Mouse (Mus musculus) limb, embryonic 14.5 days (tissue): ENCODE measurements around the gene Nmrk1. TPM values are rescaled to one million over a fixed set of nuclear protein-coding genes. Genes with fewer than 3 reads are reported as not detected.

Experiments used
- ATAC-seq: fragments of 200-750 bp; cut with Nextera tagmentation; 2 replicates; pipeline ENCODE4 v1.8.0; 2017; ENCODE audit warnings: low read depth, moderate number of reproducible peaks, moderate TSS enrichment; ENCODE audit not compliant: low FRiP score
- DNase-seq: peaks from one replicate; pipeline ENCODE4 v3.0.0-alpha.2; 2015; ENCODE audit warnings: low spot score
- H3K27ac ChIP-seq: fragments of 300-500 bp; sonication (generic); replicated peaks from 2 replicates; pipeline ENCODE4 v1.5.1; 2014; ENCODE audit warnings: low read depth, mild to moderate bottlenecking, low read length, moderate library complexity, mixed read lengths
- H3K27me3 ChIP-seq: fragments of 300-500 bp; sonication (generic); 2 replicates; pipeline ENCODE4 v1.6.1; 2014; ENCODE audit warnings: low read length, mixed read lengths; ENCODE audit not compliant: control insufficient read depth, insufficient read depth
- H3K36me3 ChIP-seq: fragments of 300-500 bp; sonication (generic); 2 replicates; pipeline ENCODE4 v1.6.1; 2014; ENCODE audit warnings: mild to moderate bottlenecking, low read length, moderate library complexity, mixed read lengths; ENCODE audit not compliant: control insufficient read depth, insufficient read depth
- H3K4me1 ChIP-seq: fragments of 300-500 bp; sonication (generic); 2 replicates; pipeline ENCODE4 v1.6.1; 2014; ENCODE audit warnings: antibody characterized with exemption, low read length, mixed read lengths; ENCODE audit not compliant: control insufficient read depth, insufficient read depth
- H3K4me2 ChIP-seq: fragments of 300-500 bp; sonication (generic); replicated peaks from 2 replicates; pipeline ENCODE4 v1.6.1; 2014; ENCODE audit warnings: low read depth, mild to moderate bottlenecking, low read length, moderate library complexity; ENCODE audit not compliant: severe bottlenecking
- H3K4me3 ChIP-seq: fragments of 300-500 bp; sonication (generic); replicated peaks from 2 replicates; pipeline ENCODE4 v1.5.1; 2014; ENCODE audit warnings: low read length
- H3K9ac ChIP-seq: fragments of 300-500 bp; sonication (generic); 2 replicates; pipeline ENCODE4 v1.6.1; 2014; ENCODE audit warnings: mild to moderate bottlenecking, low read depth, low read length, moderate library complexity; ENCODE audit not compliant: severe bottlenecking
- H3K9me3 ChIP-seq: fragments of 300-500 bp; sonication (generic); 2 replicates; pipeline ENCODE4 v1.6.1; 2016; ENCODE audit warnings: low read length; ENCODE audit not compliant: control insufficient read depth
- POLR2A ChIP-seq: fragments of 200-500 bp; IDR thresholded peaks from 2 replicates; pipeline ENCODE4 v1.8.0; 2012; ENCODE audit warnings: inconsistent platforms, mild to moderate bottlenecking, moderate library complexity, borderline replicate concordance; ENCODE audit not compliant: insufficient read depth, insufficient read length; ENCODE audit errors: extremely low read depth
- WGBS: fragments of 180-500 bp; shearing (Covaris S2); extraction: QIAGEN DNeasy Blood & Tissue Kit; methylation state at CpG from one replicate; pipeline ENCODE4 v1.1.7; 2014; 5-methylcytosine and 5-hydroxymethylcytosine counted together
- polyA plus RNA-seq, 2 experiments: library from polyadenylated mRNA; depleted of rRNA in 1 of 2; stranded (reverse) in 1 of 2; unstranded in 1 of 2; fragments of >200 nt; fragmentation: Nextera tagmentation in 1 of 2; extraction: Ambion mirVana in 1 of 2; gene quantifications; 2 replicates each; pipeline versions ENCODE4 v1.2.1 to v1.2.3; 2012 to 2014

Gene Nmrk1
- polyA plus RNA-seq, 2 experiments = 12.4 to 13.6 TPM

- Histone ChIP-seq H3K36me3 (no peaks in the 10 kb centered on the region), H3K4me3 (no peak overlapping the region), H3K9me3 (no peaks in the 10 kb centered on the region), H3K27ac (no peak overlapping the region), H3K4me1 (no peaks in the 10 kb centered on the region), H3K27me3 (no peaks in the 10 kb centered on the region), H3K9ac (no peak overlapping the region), H3K4me2 (no peak overlapping the region)
- TF ChIP-seq POLR2A = no peak
- ATAC-seq (no peak), DNase-seq (no peak)
- 61% methylated on average over 4 of the region's 4 CpGs for WGBS
These were observed 26.7 kb downstream of the Nmrk1 start for GRCm38 (mm10) chr19:18658473-18658872.

DNA sequence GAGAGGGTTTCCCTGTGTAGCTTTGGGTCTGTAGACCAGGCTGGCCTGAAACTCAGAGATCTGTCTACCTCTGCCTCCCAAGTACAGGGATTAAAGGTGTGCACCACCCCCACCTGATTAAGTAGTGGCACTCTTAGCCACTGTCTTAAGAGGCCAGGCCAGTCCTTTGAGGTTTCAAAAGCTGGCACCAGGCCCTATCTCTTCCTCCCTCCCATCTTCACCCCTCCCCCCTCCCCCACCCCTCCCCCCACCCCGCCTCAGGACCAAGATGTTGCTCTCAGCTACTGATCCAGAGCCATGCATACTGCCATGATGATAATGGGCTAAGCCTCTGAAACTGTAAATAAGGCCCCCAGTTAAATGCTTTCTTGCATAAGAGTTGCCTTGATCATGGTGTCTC, 27.6 kb downstream of the Nmrk1 start:
- no peak overlapping the region for H3K4me3 ChIP-seq
- H3K36me3 ChIP-seq = no peaks in the 10 kb centered on the region
- no peak overlapping the region for H3K9ac ChIP-seq
- ATAC-seq = no peak
- H3K27ac ChIP-seq = no peak overlapping the region
- no CpG with 5 or more reads among the region's 1 CpGs for WGBS
- no peaks in the 10 kb centered on the region for H3K27me3 ChIP-seq
- H3K9me3 ChIP-seq = no peaks in the 10 kb centered on the region
- no peak overlapping the region for H3K4me2 ChIP-seq
- no peaks in the 10 kb centered on the region for H3K4me1 ChIP-seq
- DNase-seq = no peak
- no peak for TF ChIP-seq POLR2A

DNA sequence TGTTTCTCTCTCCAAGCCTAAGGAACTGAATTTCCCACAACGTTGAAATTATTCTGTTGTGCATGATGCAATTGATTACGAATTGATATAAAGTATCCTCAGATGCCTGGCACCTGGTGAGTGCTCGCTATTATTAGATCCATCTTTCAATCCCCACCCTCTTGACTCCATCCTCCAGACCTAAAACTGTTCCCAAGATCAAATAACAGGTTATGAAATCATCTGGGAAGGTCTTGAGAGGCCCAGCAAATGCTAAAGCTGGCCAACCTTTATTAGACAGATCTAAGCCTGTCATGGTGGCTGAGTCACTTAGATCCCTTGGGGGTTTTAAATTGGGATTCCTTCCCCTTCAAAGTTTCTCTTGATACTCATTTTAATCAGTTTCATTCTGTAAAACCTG, 28.7 kb downstream of the Nmrk1 start:
- no peak overlapping the region for H3K9ac ChIP-seq
- WGBS = 81% methylated on average over 3 of the region's 3 CpGs
- H3K4me2 ChIP-seq = no peak overlapping the region

DNA sequence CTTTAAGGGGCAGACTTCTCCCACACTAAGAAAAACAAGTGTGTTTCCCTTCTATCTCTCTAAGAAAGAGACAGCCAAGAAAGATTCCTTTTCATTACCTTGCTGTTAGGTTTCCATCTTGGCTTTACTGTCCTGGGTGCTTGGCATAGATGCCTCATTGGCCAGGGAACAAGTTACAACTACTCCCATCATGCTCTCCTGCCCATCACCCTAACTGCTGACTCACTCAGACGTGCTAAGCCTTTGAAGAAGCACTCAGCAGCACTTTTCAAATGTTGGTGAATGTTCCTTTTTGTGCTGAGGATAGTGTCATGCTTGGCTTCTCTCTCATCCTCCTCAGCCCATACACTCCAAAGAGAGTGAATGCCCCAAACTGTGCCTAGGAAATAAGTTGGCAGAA, 29.9 kb downstream of the Nmrk1 start:
- 52% methylated on average over 1 of the region's 1 CpGs for WGBS
- H3K9ac ChIP-seq = no peak overlapping the region
- no peak for ATAC-seq
- no peak overlapping the region for H3K27ac ChIP-seq
- no peak overlapping the region for H3K4me3 ChIP-seq
- no peaks in the 10 kb centered on the region for H3K27me3 ChIP-seq
- no peaks in the 10 kb centered on the region for H3K9me3 ChIP-seq
- DNase-seq = no peak
- H3K4me1 ChIP-seq = no peaks in the 10 kb centered on the region
- H3K4me2 ChIP-seq = no peak overlapping the region
- no peak for TF ChIP-seq POLR2A
- no peaks in the 10 kb centered on the region for H3K36me3 ChIP-seq

More for the DNA sequence above, 28.7 kb downstream of the Nmrk1 start:
- Histone ChIP-seq H3K27ac (no peak overlapping the region), H3K27me3 (no peaks in the 10 kb centered on the region), H3K9me3 (no peaks in the 10 kb centered on the region), H3K4me3 (no peak overlapping the region), H3K4me1 (no peaks in the 10 kb centered on the region), H3K36me3 (no peaks in the 10 kb centered on the region)
- TF ChIP-seq POLR2A = no peak
- ATAC-seq = no peak
- DNase-seq = no peak

GRCm38 (mm10) chr19:18663904-18664303, 32.2 kb downstream of the Nmrk1 start:
- Histone ChIP-seq H3K27ac (no peak overlapping the region), H3K4me1 (no peaks in the 10 kb centered on the region), H3K4me3 (no peak overlapping the region), H3K9ac (no peak overlapping the region), H3K27me3 (no peaks in the 10 kb centered on the region), H3K36me3 (no peaks in the 10 kb centered on the region), H3K4me2 (no peak overlapping the region), H3K9me3 (no peaks in the 10 kb centered on the region)
- ATAC-seq = no peak
- DNase-seq = no peak
- 38% methylated on average over 2 of the region's 2 CpGs for WGBS
- TF ChIP-seq POLR2A = no peak

- H3K4me1 ChIP-seq = peaks cover 4% of the 10 kb centered on the region
- ATAC-seq = no peak
These were observed 35.2 kb downstream of the Nmrk1 start for GRCm38 (mm10) chr19:18666966-18667365.

More at GRCm38 (mm10) chr19:18666966-18667365, 35.2 kb downstream of the Nmrk1 start:
- no peaks in the 10 kb centered on the region for H3K36me3 ChIP-seq
- no peak overlapping the region for H3K4me2 ChIP-seq
- DNase-seq = no peak
- no peaks in the 10 kb centered on the region for H3K9me3 ChIP-seq
- no peaks in the 10 kb centered on the region for H3K27me3 ChIP-seq
- TF ChIP-seq POLR2A = no peak
- no peak overlapping the region for H3K9ac ChIP-seq
- no peak overlapping the region for H3K27ac ChIP-seq
- 86% methylated on average over 7 of the region's 7 CpGs for WGBS
- H3K4me3 ChIP-seq = no peak overlapping the region
